Mouse (Mus musculus) kidney, embryonic 15.5 days (tissue): ENCODE measurements around the gene Fam198a. TPM values are rescaled to one million over a fixed set of nuclear protein-coding genes. Genes with fewer than 3 reads are reported as not detected.

Experiments used
- ATAC-seq: fragments of 200-750 bp; cut with Nextera tagmentation; replicated peaks from 2 replicates; pipeline ENCODE4 v1.8.0; 2017; ENCODE audit warnings: moderate TSS enrichment; ENCODE audit not compliant: low FRiP score
- H3K27ac ChIP-seq: fragments of 300-500 bp; sonication (generic); 2 replicates; pipeline ENCODE4 v1.5.1; 2015; ENCODE audit warnings: mild to moderate bottlenecking, inconsistent platforms
- H3K27me3 ChIP-seq: fragments of 300-500 bp; sonication (generic); 2 replicates; pipeline ENCODE4 v1.6.1; 2015; ENCODE audit warnings: inconsistent platforms
- H3K36me3 ChIP-seq: fragments of 300-500 bp; sonication (generic); 2 replicates; pipeline ENCODE4 v1.6.1; 2015; ENCODE audit warnings: inconsistent platforms
- H3K4me1 ChIP-seq: fragments of 300-500 bp; sonication (generic); 2 replicates; pipeline ENCODE4 v1.6.1; 2015; ENCODE audit warnings: inconsistent platforms
- H3K4me2 ChIP-seq: fragments of 300-500 bp; sonication (generic); 2 replicates; pipeline ENCODE4 v1.6.1; 2015; ENCODE audit warnings: moderate library complexity, mild to moderate bottlenecking, inconsistent platforms
- H3K4me3 ChIP-seq: fragments of 300-500 bp; sonication (generic); replicated peaks from 2 replicates; pipeline ENCODE4 v1.5.1; 2015; ENCODE audit warnings: mild to moderate bottlenecking, inconsistent platforms
- H3K9ac ChIP-seq: fragments of 300-500 bp; sonication (generic); 2 replicates; pipeline ENCODE4 v1.6.1; 2015; ENCODE audit warnings: mild to moderate bottlenecking, inconsistent platforms
- H3K9me3 ChIP-seq: fragments of 300-500 bp; sonication (generic); replicated peaks from 2 replicates; pipeline ENCODE4 v1.6.1; 2016; ENCODE audit warnings: inconsistent platforms
- WGBS: fragments of 180-500 bp; shearing (Covaris S2); methylation state at CpG from one replicate; pipeline ENCODE4 v1.1.7; 2015; ENCODE audit warnings: mixed read lengths; 5-methylcytosine and 5-hydroxymethylcytosine counted together
- polyA plus RNA-seq: library from polyadenylated mRNA; unstranded; fragments of >200 nt; fragmentation: Nextera tagmentation; extraction: Ambion mirVana; gene quantifications from 2 replicates; pipeline ENCODE4 v1.2.1, GENCODE M21; 2015

Fam198a gene
- polyA plus RNA-seq, 1 experiment from 2014 or later, result 2.1 TPM

- Histone ChIP-seq H3K4me3 (no peak overlapping the region), H3K9me3 (no peaks in the 10 kb centered on the region), H3K36me3 (no peaks in the 10 kb centered on the region), H3K27me3 (no peaks in the 10 kb centered on the region), H3K4me2 (no peak overlapping the region), H3K27ac (no peak overlapping the region), H3K9ac (no peak overlapping the region), H3K4me1 (0 out of 2 replicates have a peak, but pooled peaks cover 2% of the 10 kb centered on the region)
- 89% methylated on average over 5 of the region's 5 CpGs for WGBS
- ATAC-seq, result no peak
Observed at GRCm38 (mm10) chr9:121968258-121968657, 17.5 kb downstream of the Fam198a start.

DNA sequence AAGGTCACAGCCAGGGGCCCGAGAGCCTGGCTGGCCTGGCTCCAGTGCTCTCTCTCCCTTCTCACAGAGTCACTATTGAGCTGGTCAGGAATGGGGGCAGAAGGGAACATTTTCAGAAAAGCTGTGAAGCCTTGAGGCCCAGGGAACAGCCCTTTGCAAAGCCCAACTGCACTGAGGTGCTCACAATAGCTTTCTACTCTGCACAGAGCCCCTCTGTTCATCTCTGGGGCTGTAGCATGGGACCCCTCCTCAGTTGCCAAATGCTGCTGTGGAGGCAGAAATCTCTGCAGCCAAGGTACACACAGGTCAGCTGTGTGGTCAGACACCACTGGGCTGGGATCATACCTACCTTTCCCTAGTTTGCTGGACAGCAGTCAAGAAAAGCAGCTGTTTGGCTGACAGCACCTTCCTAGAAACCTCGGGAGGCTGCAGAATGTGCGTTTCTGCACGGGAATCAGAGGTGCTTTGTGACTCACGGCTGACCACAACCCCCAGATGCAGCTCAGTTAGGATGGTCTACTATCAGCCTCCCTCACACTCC is 19.1 kb downstream of the Fam198a start:
- no peak overlapping the region for H3K4me2 ChIP-seq
- 0 out of 2 replicates have a peak, but pooled peaks cover 2% of the 10 kb centered on the region for H3K4me1 ChIP-seq
- H3K27ac ChIP-seq, result no peak overlapping the region
- ATAC-seq, result no peak
- no peaks in the 10 kb centered on the region for H3K9me3 ChIP-seq
- H3K4me3 ChIP-seq, result no peak overlapping the region
- WGBS, result 36% methylated on average over 5 of the region's 5 CpGs
- H3K27me3 ChIP-seq, result no peaks in the 10 kb centered on the region
- no peaks in the 10 kb centered on the region for H3K36me3 ChIP-seq
- no peak overlapping the region for H3K9ac ChIP-seq

DNA sequence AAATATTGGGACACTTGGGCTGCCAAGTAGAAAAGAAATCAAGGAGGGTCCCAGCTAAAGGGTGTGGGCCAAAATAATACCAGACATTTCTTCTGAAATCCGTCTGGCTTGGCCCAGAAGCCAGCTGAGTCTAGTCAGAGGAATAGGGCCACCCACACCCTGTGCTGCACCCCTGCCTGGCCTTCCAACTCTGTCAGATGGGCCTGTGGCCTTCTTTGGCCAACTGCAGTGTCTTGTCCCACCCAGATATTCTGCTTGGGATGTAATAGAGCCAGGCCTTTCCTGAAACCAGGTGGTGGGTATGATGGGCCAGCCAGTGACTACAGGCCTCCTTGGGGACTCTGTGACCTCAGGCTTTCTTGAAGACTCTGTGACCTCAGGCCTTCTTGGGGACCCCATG is 22.4 kb downstream of the Fam198a start:
- H3K4me3 ChIP-seq, result no peak overlapping the region
- no peak overlapping the region for H3K4me2 ChIP-seq
- no peak overlapping the region for H3K27ac ChIP-seq
- no peak for ATAC-seq
- H3K27me3 ChIP-seq, result no peaks in the 10 kb centered on the region
- H3K9me3 ChIP-seq, result no peaks in the 10 kb centered on the region
- no peaks in the 10 kb centered on the region for H3K36me3 ChIP-seq
- H3K9ac ChIP-seq, result no peak overlapping the region
- 0 out of 2 replicates have a peak, but pooled peaks cover 2% of the 10 kb centered on the region for H3K4me1 ChIP-seq
- WGBS, result 91% methylated on average over 1 of the region's 1 CpGs

DNA sequence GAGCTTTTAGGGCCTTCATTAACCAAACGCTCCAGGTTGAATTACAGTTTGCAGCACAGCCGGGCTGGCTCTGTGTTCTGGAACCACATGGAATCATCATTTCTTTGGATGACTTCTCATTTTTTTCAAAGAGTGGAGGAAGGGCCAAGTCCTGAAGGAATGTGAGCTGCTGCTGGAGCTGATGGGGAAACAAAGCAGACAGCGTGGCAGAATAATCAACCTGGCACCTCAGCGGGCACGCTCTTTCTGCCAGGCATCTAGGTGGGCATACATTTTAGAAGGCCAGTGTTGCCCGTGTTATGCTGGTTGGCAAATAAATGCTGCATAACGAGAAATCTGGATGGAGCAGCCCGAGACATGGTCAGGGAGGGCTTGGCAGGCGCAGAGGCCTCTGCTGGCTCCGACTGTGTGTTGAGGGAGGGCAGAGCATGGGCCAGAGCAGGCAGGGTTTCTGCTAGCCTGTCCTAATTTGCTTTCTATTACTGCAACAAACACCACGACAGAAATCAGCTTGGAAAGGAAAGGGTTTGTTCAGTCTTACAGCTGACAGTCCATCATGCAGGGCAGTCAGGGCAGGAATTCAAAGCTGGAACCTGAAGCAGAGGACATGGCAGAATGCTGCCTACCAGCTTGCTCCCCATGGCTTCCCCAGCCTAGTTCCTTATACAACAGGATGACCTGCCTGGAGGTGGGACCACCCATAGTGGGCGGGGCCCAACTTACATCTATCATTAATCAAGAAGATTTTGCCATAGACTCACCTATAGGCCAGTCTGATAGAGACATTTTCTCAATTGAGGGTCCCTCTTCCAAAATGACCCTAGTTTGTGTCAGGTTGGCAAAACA is 23.6 kb downstream of the Fam198a start:
- Histone ChIP-seq H3K27me3 (no peaks in the 10 kb centered on the region), H3K4me3 (no peak overlapping the region), H3K9me3 (no peaks in the 10 kb centered on the region), H3K4me1 (peaks cover 5% of the 10 kb centered on the region; the same call in 1 of the 2 replicates), H3K36me3 (no peaks in the 10 kb centered on the region), H3K27ac (no peak overlapping the region), H3K4me2 (no peak overlapping the region), H3K9ac (no peak overlapping the region)
- no peak for ATAC-seq
- WGBS, result 85% methylated on average over 12 of the region's 12 CpGs

GRCm38 (mm10) chr9:121975321-121975720 is 24.5 kb downstream of the Fam198a start:
- Histone ChIP-seq H3K27ac (no peak overlapping the region), H3K36me3 (no peaks in the 10 kb centered on the region), H3K4me3 (no peak overlapping the region), H3K4me2 (no peak overlapping the region), H3K27me3 (no peaks in the 10 kb centered on the region), H3K4me1 (peaks cover 4% of the 10 kb centered on the region; the same call in 1 of the 2 replicates), H3K9ac (no peak overlapping the region), H3K9me3 (no peaks in the 10 kb centered on the region)
- WGBS, result 81% methylated on average over 2 of the region's 2 CpGs
- no peak for ATAC-seq

DNA sequence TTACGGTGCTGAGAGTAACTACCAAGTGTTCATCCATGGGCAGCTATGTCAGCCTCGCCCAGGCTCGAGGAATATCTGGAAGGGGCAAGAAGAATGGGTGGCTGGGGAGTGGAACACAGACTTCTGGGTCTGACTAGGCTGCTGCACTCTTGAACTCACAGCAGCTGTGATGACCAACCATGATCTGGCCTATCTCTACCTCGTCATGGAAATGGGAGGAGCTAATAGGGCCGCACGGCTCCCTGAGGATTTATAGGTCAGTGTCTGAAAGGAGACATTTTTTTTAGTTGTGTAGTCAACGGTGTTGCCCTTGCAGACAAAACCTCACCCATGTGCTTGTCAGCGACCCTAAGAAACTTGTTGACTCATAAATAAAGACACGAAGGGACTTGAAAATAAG is 30.3 kb downstream of the Fam198a start:
- H3K9ac ChIP-seq, result no peak overlapping the region
- H3K4me3 ChIP-seq, result no peak overlapping the region
- no peak for ATAC-seq
- H3K4me1 ChIP-seq, result peaks cover 11% of the 10 kb centered on the region
- 0 out of 2 replicates have a peak, but pooled peaks cover 9% of the 10 kb centered on the region for H3K36me3 ChIP-seq
- no peak overlapping the region for H3K27ac ChIP-seq
- H3K4me2 ChIP-seq, result no peak overlapping the region
- WGBS, result 61% methylated on average over 9 of the region's 9 CpGs
- no peaks in the 10 kb centered on the region for H3K9me3 ChIP-seq
- H3K27me3 ChIP-seq, result no peaks in the 10 kb centered on the region

- ATAC-seq, result peak; percentile 41; the same call in 1 of the 2 replicates
- no peak overlapping the region for H3K4me2 ChIP-seq
- no peak overlapping the region for H3K4me3 ChIP-seq
- no peak overlapping the region for H3K27ac ChIP-seq
- 50% methylated on average over 10 of the region's 10 CpGs for WGBS
- H3K36me3 ChIP-seq, result 0 out of 2 replicates have a peak, but pooled peaks cover 9% of the 10 kb centered on the region
- no peaks in the 10 kb centered on the region for H3K9me3 ChIP-seq
- peaks cover 11% of the 10 kb centered on the region for H3K4me1 ChIP-seq
- no peaks in the 10 kb centered on the region for H3K27me3 ChIP-seq
- no peak overlapping the region for H3K9ac ChIP-seq
Observed at GRCm38 (mm10) chr9:121981466-121982105, 30.8 kb downstream of the Fam198a start.

DNA sequence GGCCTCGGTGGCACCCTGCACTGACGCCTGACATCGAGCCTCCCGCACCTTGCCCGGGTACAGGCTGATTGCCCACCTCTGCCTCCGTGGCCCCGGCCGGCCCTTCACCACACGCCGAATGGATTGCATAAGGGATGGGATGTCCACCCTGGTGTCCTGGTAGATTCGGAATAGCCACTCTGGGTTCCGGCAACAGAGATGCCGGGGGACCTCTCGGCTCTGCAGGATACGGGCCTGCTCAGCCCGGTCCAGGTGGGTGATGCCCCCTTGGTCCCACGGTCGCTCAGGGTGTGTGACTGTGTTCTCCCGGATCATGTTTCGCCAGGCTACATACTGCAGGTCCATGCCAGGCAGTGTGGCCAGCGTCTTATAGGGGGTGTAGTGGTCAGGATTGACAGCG is 31.4 kb downstream of the Fam198a start:
- Histone ChIP-seq H3K27me3 (no peaks in the 10 kb centered on the region), H3K27ac (no peak overlapping the region), H3K9me3 (no peaks in the 10 kb centered on the region), H3K4me3 (no peak overlapping the region), H3K4me1 (peaks cover 11% of the 10 kb centered on the region), H3K9ac (no peak overlapping the region), H3K4me2 (no peak overlapping the region), H3K36me3 (0 out of 2 replicates have a peak, but pooled peaks cover 9% of the 10 kb centered on the region)
- 85% methylated on average over 22 of the region's 22 CpGs for WGBS
- no peak for ATAC-seq

- Histone ChIP-seq H3K4me3 (no peak overlapping the region), H3K36me3 (0 out of 2 replicates have a peak, but pooled peaks cover 9% of the 10 kb centered on the region), H3K4me2 (no peak overlapping the region), H3K9ac (no peak overlapping the region), H3K27ac (no peak overlapping the region), H3K27me3 (no peaks in the 10 kb centered on the region), H3K9me3 (no peaks in the 10 kb centered on the region), H3K4me1 (peaks cover 11% of the 10 kb centered on the region)
- 91% methylated on average over 15 of the region's 15 CpGs for WGBS
- ATAC-seq, result no peak
Observed at GRCm38 (mm10) chr9:121982665-121983064, 31.9 kb downstream of the Fam198a start.

DNA sequence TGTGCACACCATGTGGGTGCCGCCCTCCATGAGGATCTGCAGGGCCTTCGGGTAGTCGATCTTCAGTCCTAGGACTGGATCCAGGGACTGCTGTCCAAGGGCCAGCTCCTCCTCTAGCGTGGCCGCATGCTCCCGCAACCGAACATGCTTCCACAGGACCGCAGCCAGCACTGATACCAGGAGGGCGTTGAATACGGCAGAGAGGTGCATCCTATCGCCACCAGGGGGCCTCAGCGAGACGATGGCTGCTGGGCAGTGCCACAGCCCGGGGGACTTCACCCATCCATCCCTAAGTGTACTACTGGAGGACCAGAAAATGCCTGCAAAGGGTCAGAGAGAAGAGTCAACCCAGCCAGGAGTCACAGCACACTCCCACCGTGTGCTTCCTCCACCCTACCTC is 32.7 kb downstream of the Fam198a start:
- peak; percentile 59; the same call in 1 of the 2 replicates for ATAC-seq

GRCm38 (mm10) chr9:121984465-121985461 is 34.0 kb downstream of the Fam198a start:
- peaks cover 7% of the 10 kb centered on the region; the same call in 1 of the 2 replicates for H3K4me1 ChIP-seq
- no peaks in the 10 kb centered on the region for H3K9me3 ChIP-seq
- H3K36me3 ChIP-seq, result 0 out of 2 replicates have a peak, but pooled peaks cover 9% of the 10 kb centered on the region
- H3K27ac ChIP-seq, result no peak overlapping the region
- H3K4me2 ChIP-seq, result no peak overlapping the region
- WGBS, result 75% methylated on average over 15 of the region's 15 CpGs
- no peak overlapping the region for H3K4me3 ChIP-seq
- H3K9ac ChIP-seq, result no peak overlapping the region
- no peaks in the 10 kb centered on the region for H3K27me3 ChIP-seq
- ATAC-seq, result no peak

More for the DNA sequence above, 32.7 kb downstream of the Fam198a start:
- Histone ChIP-seq H3K4me1 (peaks cover 11% of the 10 kb centered on the region), H3K36me3 (0 out of 2 replicates have a peak, but pooled peaks cover 9% of the 10 kb centered on the region), H3K4me3 (no peak overlapping the region), H3K4me2 (no peak overlapping the region), H3K9me3 (no peaks in the 10 kb centered on the region), H3K27ac (no peak overlapping the region), H3K9ac (no peak overlapping the region), H3K27me3 (no peaks in the 10 kb centered on the region)
- 59% methylated on average over 15 of the region's 15 CpGs for WGBS
